Mouse (Mus musculus): ENCODE results near the gene Gpt2.

- TF ChIP-seq CTCF (IDR thresholded peaks at IDR 0.05; ENCODE audit: extremely low read depth, insufficient read depth, low read length): no peak
- TF ChIP-seq POLR2A (IDR thresholded peaks at IDR 0.05; ENCODE audit: extremely low read depth, insufficient read depth, low read length): no peak
These were observed 40.5 kb downstream of the Gpt2 start for GRCm38 (mm10) chr8:85532843-85533242.

Data from cortical plate, adult 2 months (tissue).